Mouse (Mus musculus): ENCODE measurements around the gene Vldlr.
A peak's percentile ranks its signal among the peaks of the same experiment; 100 is the strongest.

Gene Vldlr

DNA sequence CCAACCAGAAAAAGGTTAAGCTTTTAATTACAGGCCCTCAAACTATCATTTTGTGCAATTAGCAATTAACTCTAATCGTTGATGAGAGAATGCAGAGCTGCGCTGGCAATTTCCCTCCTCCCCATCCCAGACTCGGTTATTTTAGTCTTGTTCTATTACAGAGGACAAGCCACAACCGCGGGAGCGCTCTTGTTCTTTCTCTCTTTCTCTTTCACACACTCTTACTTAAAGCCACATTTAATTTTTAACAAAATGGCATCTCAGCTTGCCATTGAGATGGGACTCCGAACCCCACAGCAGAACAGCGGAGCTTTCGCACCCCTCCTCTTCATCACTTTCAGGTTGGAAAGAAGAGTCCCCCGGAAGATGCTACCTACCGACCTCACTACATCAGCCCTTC, at the start of gene Vldlr:
Gene Vldlr, plus strand, starts transcription at position 167 of the 400 bp plus-strand sequence.
- DNase-seq = no peak

DNA sequence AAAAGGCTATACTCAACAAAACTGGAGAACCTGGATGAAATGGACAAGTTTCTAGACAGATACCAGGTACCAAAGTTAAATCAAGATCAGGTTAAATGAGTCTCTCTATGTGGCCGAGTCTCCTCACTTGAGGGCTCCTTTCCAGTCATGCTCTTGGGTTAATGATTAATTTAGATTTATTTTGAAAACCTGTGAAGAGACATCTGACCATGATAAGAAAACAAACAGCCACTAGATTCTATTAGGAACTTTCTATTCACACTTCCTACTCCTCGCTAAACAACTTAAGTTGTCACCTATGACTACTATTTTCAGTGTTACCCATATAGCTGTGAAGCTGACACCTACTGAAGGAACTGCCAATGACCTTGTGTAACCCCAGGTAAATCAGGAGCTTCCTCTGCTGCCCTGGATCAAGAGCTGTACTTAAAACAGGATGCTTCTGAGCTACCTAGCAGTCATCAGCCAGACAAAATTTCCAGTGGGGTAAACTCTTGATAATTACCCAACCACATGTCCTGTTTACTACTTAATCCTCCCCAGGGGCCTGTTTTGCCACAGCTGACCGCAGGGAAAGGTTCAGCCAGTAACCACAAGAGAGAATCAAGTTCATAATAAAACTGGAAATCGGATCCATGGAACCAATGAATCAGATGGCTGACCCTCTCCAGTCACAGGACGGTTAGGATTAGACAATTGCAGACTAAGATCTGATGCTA, 48.5 kb upstream of the Vldlr start:
- DNase-seq = peak; percentile 2 to 35

DNA sequence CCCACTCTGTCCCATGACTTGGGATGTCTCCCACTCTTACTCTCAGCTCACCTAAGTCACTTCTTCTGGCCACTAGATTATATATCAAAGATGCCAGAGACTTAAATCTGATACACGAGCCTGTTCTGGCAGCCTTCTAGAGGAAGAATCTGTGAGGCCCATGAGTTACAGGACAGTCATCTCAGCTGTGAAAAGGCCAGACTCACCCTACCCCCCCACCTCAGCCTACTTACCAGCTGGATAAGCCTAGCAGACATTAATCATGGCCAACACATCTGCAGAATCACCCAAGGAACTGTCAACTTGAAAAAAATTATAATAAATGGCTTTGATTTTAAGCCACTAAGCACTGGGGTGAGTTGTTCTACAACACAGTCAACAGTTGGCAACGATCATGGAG, 42.4 kb upstream of the Vldlr start:
- DNase-seq = no peak

DNA sequence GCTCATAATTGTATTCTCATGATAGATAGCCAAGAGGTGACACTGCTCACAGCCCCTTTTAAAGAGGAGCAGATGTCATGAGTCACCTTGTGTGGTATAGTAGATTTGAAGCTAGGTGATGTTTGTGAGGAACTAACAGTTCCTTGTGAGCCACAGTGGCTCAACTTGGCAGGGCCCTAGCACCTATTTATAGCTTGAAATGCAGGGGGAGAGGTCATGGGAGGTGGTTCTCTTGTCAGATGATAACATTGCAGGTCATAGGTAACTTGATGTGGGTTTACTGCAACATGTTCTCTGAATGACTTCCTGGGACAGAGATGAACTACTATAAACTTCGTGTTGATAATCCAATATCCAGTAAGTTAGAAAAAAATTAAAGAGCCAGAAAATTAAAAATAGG, 40.7 kb upstream of the Vldlr start:
- no peak for DNase-seq

- no peak for DNase-seq
These were observed 39.7 kb upstream of the Vldlr start for GRCm38 (mm10) chr19:27176558-27176957.

- DNase-seq = no peak
These were observed 38.0 kb upstream of the Vldlr start for GRCm38 (mm10) chr19:27178195-27178807.

DNA sequence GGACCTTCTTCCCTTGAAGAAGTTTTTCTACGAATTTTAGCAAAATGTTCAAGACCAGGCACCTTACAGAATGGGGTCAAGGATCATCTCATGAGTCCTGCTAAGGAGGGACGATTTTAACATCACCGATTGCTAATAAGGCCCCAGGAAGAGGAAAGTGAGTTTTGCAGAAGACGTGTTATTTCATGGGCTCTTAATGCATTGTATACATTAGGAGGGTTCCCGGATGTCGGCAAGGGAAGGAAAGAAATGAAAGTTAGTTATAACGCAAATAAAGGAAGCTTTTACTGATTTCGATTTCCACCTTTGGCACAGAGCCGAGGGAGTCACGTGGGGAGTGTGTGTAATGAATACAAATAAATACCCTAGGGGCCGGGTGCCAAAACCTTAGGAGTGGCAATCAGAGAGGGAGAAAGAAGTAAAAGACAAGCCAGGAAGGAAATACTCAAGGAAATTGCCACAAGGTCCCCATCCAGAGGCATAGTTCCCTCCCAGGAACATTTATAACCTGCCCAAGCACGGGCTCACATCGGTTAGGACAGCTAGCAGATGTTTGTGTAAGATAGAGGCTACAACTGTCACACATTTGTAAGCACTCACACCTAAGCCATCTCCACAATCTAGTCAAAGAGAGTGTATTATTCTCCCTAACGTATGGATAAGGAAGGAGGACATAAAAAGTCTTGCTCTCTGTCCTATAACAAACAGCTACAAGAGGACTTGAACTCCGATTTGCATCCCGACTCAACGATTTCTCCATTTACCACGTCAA, 35.7 kb upstream of the Vldlr start:
- DNase-seq = peak; percentile 28 to 39

GRCm38 (mm10) chr19:27183511-27183910, 32.8 kb upstream of the Vldlr start:
- DNase-seq = no peak

DNA sequence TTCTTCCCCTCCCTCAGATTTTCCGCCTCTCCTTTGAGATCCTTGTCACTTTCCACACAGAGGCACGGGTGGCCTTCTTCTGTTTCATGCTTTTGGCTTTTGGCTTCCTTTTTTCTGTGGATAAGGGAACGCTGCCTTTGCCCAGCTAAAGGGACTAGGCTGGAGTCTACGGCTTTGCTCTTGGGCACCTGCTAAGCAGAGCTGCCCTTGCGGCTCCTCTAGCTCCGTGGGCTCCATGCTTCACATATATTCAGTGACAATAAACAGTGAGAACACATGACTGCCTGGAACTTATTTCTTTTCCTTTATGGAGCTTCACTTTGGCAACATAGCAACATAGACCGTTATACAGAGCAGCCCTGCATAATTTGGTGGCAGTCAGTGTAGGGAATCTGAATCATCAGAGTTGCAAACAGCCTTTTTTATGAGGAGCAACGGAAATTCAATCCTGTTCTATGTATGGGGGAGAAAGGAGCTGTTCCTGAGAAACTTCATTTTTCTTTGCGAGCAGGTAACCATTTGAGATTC, 12.5 kb upstream of the Vldlr start:
- DNase-seq = no peak

DNA sequence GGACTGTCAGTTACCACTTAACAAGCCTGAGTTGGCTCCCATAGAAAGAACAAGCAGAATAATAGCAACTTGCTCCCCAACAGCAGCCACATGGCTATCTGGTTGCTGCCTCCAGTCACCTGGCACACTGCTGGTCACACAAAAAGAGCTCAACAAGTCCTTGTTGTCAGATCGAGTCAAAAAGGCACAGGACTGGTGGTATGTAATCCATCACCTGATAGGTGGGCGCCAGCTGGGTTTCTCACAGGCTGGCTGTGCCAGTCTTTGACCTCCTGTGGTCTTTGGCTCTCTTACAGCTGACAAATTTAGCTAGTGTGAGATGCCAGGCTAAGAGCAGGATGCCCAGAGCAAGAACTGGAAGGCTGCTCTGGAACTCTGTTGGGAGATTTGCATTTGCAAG, 5.3 kb upstream of the Vldlr start:
- DNase-seq = no peak

DNA sequence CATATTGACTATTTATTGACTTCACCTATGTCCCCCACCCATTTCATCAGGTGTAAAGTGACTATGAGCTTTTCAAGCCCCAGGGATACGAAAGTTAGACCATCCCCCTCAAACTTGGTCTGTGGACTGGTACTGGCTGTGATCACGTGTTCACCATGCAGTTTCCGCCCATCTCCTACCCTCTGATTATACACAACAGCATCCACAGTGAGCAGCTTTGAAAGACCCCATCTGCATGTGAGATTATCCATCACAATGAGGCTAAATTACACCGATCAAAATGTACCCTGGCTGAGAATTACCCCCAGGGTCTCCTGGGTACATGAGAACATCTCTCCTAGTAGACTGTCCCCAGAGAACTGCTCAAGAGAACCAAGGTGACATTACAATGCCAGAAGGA, 688 bp upstream of the Vldlr start:
- no peak for DNase-seq

DNA sequence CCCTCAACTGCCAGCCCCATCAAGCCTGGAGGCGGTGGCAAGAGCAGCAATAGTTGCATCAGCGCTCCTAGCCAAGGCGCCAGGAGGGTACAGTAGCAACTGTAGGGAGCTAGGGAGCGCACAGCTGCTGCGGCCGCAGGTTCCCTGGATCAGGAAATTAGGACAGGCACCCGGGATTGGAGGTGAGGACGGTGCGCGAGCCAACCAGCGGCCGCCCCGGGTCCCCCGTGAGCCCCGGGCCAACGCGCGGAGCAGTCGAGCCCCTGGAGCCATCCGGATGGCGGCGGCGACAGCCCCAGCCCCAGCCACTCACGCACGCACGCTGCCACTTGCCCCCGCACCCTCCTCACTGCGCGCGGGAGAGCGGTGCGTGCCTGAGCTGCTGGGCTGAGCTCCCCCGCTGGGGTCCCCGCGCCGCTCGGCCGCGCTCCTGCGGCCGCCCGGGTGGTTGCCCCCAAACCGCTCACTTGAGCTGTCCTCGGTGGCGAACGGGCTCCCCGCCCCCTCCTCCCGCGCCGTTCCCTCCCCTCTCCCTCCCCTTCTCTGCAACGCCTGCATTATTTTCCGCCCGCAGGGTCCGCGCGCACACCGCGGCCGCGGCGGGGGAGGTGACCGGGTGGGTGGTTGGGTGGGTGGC, 601 bp downstream of the Vldlr start:
- peak; percentile 71 to 75 for DNase-seq

GRCm38 (mm10) chr19:27217404-27217940, 1.2 kb downstream of the Vldlr start:
- DNase-seq = peak; percentile 30 to 44

- peak in 1 of 2 experiments; percentile 36 for DNase-seq
These were observed 1.7 kb downstream of the Vldlr start for GRCm38 (mm10) chr19:27217941-27218411.

DNA sequence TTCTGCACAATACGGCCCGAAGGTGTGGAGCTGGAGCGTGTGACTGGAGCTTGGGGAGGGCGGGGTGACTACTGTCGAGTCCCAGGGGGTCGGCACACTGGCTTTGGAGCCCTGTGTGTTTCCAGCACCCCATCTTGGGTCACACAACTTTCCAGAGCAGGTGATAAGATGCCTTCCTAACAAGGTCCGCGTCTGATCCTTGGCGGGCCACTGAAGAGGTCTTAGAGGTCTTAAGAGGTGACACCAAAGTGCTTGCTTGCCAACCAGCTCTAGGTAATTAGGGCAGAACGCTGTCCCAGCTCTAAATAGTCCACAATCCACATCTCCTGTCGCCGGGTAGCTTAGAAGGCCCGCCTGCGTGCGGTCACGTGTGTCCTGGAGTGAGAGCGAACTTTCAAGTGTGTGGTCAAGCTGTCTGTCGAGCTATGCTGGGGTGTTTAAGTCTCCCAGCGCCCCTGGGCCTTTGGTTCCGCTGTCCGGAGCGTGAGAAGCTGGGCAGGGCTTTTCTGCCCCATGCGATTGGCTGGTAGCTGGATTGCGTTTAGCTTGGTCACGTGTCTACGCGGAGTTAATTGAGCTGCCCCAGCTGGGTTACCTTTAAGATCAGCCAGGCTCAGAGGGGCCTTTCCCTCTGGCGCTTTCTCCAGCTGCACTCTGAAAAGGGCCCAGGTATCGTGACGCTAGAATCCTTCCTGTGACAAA, 2.4 kb downstream of the Vldlr start:
- DNase-seq = peak; percentile 90 to 93

DNA sequence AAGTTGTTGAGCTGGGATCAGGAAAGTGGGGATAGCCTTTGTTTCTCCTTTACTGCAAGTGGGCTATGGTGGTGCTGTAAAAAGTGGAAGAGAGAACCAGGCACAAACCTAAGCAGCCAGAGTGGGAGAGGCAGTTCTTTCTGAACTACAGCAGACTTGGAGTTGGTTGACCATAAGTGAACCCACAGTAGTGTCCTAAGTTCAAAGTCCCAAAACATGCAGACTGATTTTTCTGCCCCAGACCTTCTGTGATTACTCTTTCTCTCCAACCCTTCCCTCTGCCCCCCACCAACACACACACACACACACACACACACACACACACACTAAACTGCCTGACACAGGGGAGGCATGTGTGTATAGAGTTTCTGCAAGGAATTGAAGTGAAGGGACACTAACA, 3.3 kb downstream of the Vldlr start:
- DNase-seq = peak; percentile 15 to 50

DNA sequence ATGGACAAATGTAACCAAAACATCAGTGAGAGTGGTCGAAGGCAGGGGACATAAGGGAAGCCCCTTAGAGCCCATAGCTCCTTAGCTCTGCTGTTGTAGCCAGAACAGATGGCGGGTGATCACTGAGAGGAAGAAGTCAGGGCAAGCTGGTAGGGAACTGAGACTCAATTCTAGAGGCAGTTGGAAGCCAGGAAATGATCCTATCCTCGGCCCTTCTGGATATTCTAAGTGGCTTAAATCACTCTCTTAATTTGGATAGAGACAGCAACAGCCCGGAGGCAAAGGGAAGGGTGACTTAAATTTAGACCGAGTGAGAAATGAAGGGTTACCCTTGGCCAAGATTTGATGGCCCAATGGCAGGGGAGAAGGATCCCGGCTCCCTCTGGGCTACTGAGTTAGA, 6.8 kb downstream of the Vldlr start:
- DNase-seq = no peak

DNA sequence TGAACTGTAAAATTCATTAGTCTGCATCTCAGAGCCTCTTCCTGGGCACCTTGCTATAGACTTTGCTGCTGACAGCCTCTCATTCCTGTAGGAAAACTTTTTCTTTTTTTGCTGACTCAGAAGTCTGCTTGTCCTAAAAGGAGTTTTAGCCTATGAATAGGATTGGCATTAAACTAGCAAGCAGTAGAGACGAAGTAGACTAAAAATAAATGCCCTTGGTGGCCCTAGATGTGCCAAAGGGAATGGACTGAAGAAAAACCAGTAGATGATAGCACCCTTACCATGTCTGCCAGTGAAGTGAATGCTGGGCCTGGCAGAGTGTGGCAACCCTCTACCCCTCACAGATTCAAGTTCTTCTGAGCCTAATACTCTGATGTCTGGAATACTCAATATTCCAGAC, 8.1 kb downstream of the Vldlr start:
- DNase-seq = no peak

DNA sequence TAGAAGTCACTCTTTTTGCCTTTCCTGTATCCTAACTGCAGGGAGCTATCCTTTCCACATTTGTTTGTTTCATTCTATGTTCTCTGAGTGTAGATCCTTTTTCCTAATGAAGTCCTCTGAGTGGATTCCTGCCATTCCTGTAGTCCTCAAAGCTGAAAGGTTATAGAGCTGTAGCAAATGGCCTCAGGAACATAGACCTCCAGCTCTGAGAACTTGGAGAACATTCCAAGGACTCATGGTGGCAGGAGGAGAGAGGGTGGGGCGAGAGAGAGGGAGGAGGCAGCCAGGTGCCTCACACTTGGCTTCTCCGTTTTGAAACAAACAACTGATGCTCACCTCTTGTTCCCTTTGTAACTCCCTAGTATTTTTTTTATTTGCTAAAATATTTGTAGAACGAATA, 10.3 kb downstream of the Vldlr start:
- DNase-seq = no peak

DNA sequence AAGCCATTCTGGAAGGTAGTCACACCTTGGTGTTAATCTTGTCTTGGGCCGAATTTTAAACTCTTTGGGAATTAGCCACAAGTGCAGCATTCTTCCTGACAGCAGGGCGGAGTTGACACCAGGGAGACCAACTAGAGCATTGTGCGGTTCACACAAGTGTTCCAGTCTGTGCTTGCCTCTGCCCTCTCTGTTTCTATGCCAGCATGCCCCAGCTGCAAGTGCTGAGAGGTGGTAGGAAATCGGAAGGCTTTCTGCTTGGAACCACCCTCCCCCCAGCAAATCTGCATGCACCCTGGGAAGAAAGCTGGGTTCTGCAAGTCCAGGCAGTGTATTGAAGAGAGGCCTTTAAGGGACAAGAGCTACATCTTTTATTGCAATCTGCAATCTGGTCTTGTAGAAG, 10.8 kb downstream of the Vldlr start:
- DNase-seq = no peak

- no peak for DNase-seq
These were observed 12.0 kb downstream of the Vldlr start for GRCm38 (mm10) chr19:27228254-27228653.

DNA sequence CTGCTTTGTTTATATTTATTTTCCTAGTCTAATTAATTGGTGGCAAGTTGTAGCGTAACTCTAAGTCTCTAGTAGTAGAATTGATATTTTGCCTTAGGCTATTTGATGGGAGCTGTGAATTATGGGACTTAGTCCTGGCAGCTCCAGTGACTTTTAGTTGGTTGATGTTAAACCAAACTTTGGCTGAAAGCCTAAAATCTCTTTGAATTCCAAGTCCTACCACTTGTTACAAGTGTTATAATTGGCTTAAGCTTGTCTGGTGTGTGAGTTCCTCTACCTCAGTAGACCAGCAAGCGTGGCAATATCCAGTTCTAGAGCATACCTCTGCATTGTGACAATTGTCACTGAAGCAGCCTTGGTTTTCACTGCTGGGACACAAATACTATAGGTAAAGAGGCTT, 17.1 kb downstream of the Vldlr start:
- DNase-seq = peak; percentile 25 to 86
